Mouse (Mus musculus): ENCODE data around the gene Mgat4a.

- TF ChIP-seq CTCF (IDR thresholded peaks at IDR 0.05) (no peak), POLR2A (IDR thresholded peaks at IDR 0.05; ENCODE audit: insufficient read depth, low read depth, low read length) (no peak), EP300 (IDR thresholded peaks at IDR 0.05; ENCODE audit: insufficient read depth, low read depth, low read length) (no peak)
Observed at GRCm38 (mm10) chr1:37481331-37481730, 59.5 kb downstream of the Mgat4a start.
